Mouse (Mus musculus) heart, postnatal 14 days (tissue): ENCODE measurements around the gene Gnai3. TPM values are rescaled to one million over a fixed set of nuclear protein-coding genes. Genes with fewer than 3 reads are reported as not detected.

ENCODE experiments used
- DNase-seq, 2 experiments: peaks; one replicate each; pipeline ENCODE4 v3.0.0; 2021 to 2022
- intact Hi-C: fragments of 180-260 bp; cut with DNase I; formaldehyde crosslinking; loops from one replicate; pipeline ENCODE4 v1.15.1; 2025
- total RNA-seq, 2 experiments: library from RNA; stranded (reverse); gene quantifications; 2 replicates each; pipeline ENCODE4 v1.2.3; 2021

Gene Gnai3
- total RNA-seq, 2 experiments from 2014 or later = 25.0 to 30.2 TPM

DNA sequence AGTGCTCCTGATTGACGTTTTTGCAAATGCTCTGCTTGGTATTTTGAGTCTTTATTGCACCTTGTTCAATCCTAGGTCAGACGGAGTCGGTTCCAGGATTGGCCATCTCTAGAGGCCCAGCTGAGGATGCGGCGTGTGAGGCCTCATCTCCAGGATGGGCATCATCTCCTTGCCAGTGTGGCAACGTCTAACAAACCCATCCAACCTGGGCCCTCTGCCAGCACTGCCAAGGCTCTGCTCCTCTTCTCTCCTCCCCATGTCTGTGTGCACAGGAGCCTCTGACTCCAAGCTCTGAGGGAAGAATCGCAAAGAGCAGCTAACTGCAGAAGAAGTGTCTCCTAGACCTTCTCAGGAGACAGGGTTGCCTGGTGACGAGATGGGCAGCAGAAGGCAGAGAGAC, 83.3 kb downstream of the Gnai3 start:
- intact Hi-C loops = loop anchor here (5.0 kb wide), 2 partner anchors 125 to 365 kb away; partner anchors contain the start of gene Ahcyl1
- DNase-seq = no peak

DNA sequence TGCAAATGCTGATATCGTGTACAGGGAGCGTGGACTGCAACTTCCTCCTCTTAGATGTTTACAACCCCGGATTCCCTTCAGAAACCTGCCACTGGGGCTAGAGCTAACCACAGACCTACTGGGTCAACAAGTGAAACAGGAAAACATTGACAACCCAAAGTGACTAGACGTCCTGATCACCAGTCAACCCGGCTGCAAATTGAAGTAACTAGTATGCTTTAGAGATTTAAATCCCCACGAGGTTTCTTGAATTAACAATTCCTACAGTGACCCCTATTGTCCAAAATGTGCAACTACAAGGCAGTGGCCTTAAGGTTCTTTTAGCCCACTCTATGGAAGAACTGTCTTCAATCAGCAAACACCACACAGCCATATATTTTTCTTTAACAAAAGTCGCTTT, 84.5 kb downstream of the Gnai3 start:
- intact Hi-C loops = loop anchor here (2.0 to 5.0 kb wide), 4 partner anchors 109 to 364 kb away; partner anchors contain the start of gene Ahcyl1
- DNase-seq = peak; percentile 38 to 69

Other genes starting within 250 kb of the Gnai3 start
- gene Gstm7, start 214.3 kb downstream of the Gnai3 start, total RNA-seq = 10 to 100 TPM; 38.0 to 43.9 TPM
- gene Gstm6, start 202.4 kb downstream of the Gnai3 start, total RNA-seq = 1 to 10 TPM; 1.8 to 2.2 TPM
- gene Gstm3, start 176.9 kb downstream of the Gnai3 start, total RNA-seq = not detected
- 10 to 100 TPM; 53.0 to 70.5 TPM for gene Gstm2, start 159.7 kb downstream of the Gnai3 start, total RNA-seq
- 100 to 1,000 TPM in 1 of 2 experiments, 10 to 100 TPM in 1; 94.2 to 113 TPM for gene Gstm1, start 128.2 kb downstream of the Gnai3 start, total RNA-seq
- 10 to 100 TPM in 1 of 2 experiments, 1 to 10 TPM in 1; 9.2 to 10.1 TPM for gene Gstm4, start 101.3 kb downstream of the Gnai3 start, total RNA-seq
- gene Ampd2, start 59.5 kb downstream of the Gnai3 start, total RNA-seq = 1 to 10 TPM; 7.5 to 8.7 TPM
- under 1 TPM in 1 of 2 experiments, not detected in 1; 0.34 TPM for gene Gnat2, start 53.4 kb downstream of the Gnai3 start, total RNA-seq
- gene Gpr61, start 8.7 kb upstream of the Gnai3 start, total RNA-seq = not detected
- 10 to 100 TPM in 1 of 2 experiments, 1 to 10 TPM in 1; 9.0 to 10.1 TPM for gene Amigo1, start 40.2 kb upstream of the Gnai3 start, total RNA-seq
- 1 to 10 TPM; 5.0 to 5.1 TPM for gene Cyb561d1, start 55.1 kb upstream of the Gnai3 start, total RNA-seq
- 1 to 10 TPM; 2.9 to 3.0 TPM for gene Atxn7l2, start 64.8 kb upstream of the Gnai3 start, total RNA-seq
- gene Sypl2, start 80.5 kb upstream of the Gnai3 start, total RNA-seq = under 1 TPM; 0.36 to 0.46 TPM
- gene Psma5, start 110.8 kb upstream of the Gnai3 start, total RNA-seq = 10 to 100 TPM; 58.9 to 62.4 TPM
- 10 to 100 TPM; 19.8 to 24.1 TPM for gene Sort1, start 137.9 kb upstream of the Gnai3 start, total RNA-seq
- 10 to 100 TPM; 18.9 to 53.7 TPM for gene Mybphl, start 218.8 kb upstream of the Gnai3 start, total RNA-seq
- gene Psrc1, start 237.7 kb upstream of the Gnai3 start, total RNA-seq = 1 to 10 TPM; 1.1 to 1.7 TPM